Comparison of ENCODE assay signal across 39 mouse cellular contexts in the genomic region with DNA sequence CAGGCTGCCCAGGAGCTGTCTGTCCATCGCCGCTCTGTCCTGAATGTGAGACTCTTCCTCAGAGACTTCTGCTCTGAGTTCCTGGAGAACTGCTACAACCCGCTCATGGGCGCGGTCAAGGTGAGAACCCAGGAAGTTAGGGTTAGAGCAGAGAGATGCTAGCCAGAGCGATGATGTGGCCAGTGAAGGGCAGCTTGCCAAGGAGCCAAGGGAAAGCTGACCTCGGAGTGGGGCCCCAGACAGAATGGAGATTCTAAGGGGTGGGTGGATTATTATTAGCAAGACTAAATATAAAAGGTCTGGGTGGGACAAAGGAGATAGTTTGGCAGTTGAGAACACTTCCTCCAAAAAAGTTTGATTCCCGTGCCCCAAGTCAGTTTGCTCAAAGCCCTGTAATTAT. TPM values are rescaled to one million over a fixed set of nuclear protein-coding genes. Genes with fewer than 3 reads are reported as not detected.
A peak's percentile ranks its signal among the peaks of the same experiment; 100 is the strongest.
DNase-seq lines count a peak whose midpoint lies in the region; ATAC-seq and TF ChIP-seq lines count a peak whose summit lies in the region.
"Had no signal": no experiment of that assay in that cellular context is flagged by ENCODE, and none has a peak within 500 bp of the region (broad histone marks: within the 10 kb centered on the region; RNA-seq: fewer than 3 reads in every experiment).

No protein-coding gene starts in this region.

- no peak for TF ChIP-seq CTCF in heart, adult 2 months (IDR thresholded peaks at IDR 0.05)
- no peak for TF ChIP-seq CTCF in left cerebral cortex, adult 2 months (IDR thresholded peaks at IDR 0.05)

- H3K27ac ChIP-seq in heart, adult 2 months, result peak overlapping the region; percentile 7; the same call in 1 of the 2 replicates
- no peak overlapping the region for H3K27ac ChIP-seq in heart, embryonic 10.5 days
- peak overlapping the region; percentile 64 for H3K27ac ChIP-seq in heart, embryonic 16.5 days (ENCODE audit: low read length)
- H3K27ac ChIP-seq in left cerebral cortex, adult 2 months, result no peak overlapping the region
- H3K27ac ChIP-seq: embryonic facial prominence, embryonic 13.5 days; forebrain, embryonic 12.5 days; hindbrain, embryonic 10.5 days; kidney, postnatal 0 days; limb, embryonic 12.5 days; liver, embryonic 15.5 days; midbrain, embryonic 15.5 days; neural tube, embryonic 15.5 days; stomach, postnatal 0 days had no signal

- peak; percentile 52 to 54 for DNase-seq in heart, adult 2 months
- DNase-seq in heart, embryonic 10.5 days (ENCODE audit: low spot score), result no peak
- DNase-seq in heart, adult 9 months (ENCODE audit: low spot score in 2 of 2), result peak; percentile 33 to 49
- DNase-seq in left cerebral cortex, adult 2 months (ENCODE audit: extremely low spot score in 1 of 2, low spot score in 2 of 2), result no peak
- no peak for DNase-seq in thymus, postnatal 25 days
- no peak for DNase-seq in spleen, postnatal 10 days (ENCODE audit: low spot score in 2 of 2)
- DNase-seq: adrenal gland, postnatal 14 days; cerebellum, adult 11-12 months; cerebellum, adult 9-11 months; embryo, embryonic 11 days; forebrain, postnatal 0 days; kidney, adult 8-10 months; lung, embryonic 14.5 days; lung, postnatal 14 days; retina, postnatal 1 day; right cerebral cortex, postnatal 25 days; spleen, adult 18-20 months; thymus, adult 18-20 months; thymus, postnatal 36 days had no signal

- no peaks in the 10 kb centered on the region for H3K36me3 ChIP-seq in heart, adult 2 months (ENCODE audit: control insufficient read depth, insufficient read depth, low read length)
- peaks cover 92% of the 10 kb centered on the region for H3K36me3 ChIP-seq in heart, embryonic 10.5 days
- H3K36me3 ChIP-seq in heart, embryonic 16.5 days (ENCODE audit: control insufficient read depth, insufficient read depth), result peaks cover 20% of the 10 kb centered on the region

- no peaks in the 10 kb centered on the region for H3K9me3 ChIP-seq in heart, embryonic 10.5 days
- no peaks in the 10 kb centered on the region for H3K9me3 ChIP-seq in heart, embryonic 16.5 days (replicated peaks; ENCODE audit: control insufficient read depth, low read length)
- H3K9me3 ChIP-seq: embryonic facial prominence, embryonic 13.5 days; forebrain, embryonic 12.5 days; hindbrain, embryonic 10.5 days; limb, embryonic 12.5 days; liver, embryonic 15.5 days; midbrain, embryonic 15.5 days; neural tube, embryonic 15.5 days had no signal

- TF ChIP-seq EP300 in heart, adult 2 months (IDR thresholded peaks at IDR 0.05; ENCODE audit: insufficient read depth, low read depth, low read length), result no peak

- H3K9ac ChIP-seq in heart, adult 2 months (ENCODE audit: low read depth, low read length), result no peak overlapping the region
- H3K9ac ChIP-seq in heart, embryonic 16.5 days (ENCODE audit: low read length), result peak overlapping the region; percentile 22; the same call in 1 of the 2 replicates
- H3K9ac ChIP-seq: embryonic facial prominence, embryonic 13.5 days; forebrain, embryonic 12.5 days; forebrain, postnatal 0 days; limb, embryonic 12.5 days; liver, embryonic 15.5 days; lung, embryonic 14.5 days; midbrain, embryonic 15.5 days; neural tube, embryonic 15.5 days had no signal

- H3K27me3 ChIP-seq in heart, adult 2 months (ENCODE audit: control insufficient read depth, insufficient read depth, low read length), result no peaks in the 10 kb centered on the region
- H3K27me3 ChIP-seq in heart, embryonic 10.5 days (ENCODE audit: insufficient read depth, poor library complexity, severe bottlenecking), result no peaks in the 10 kb centered on the region
- no peaks in the 10 kb centered on the region for H3K27me3 ChIP-seq in heart, embryonic 16.5 days (ENCODE audit: control insufficient read depth, insufficient read depth, low read length)
- H3K27me3 ChIP-seq: embryonic facial prominence, embryonic 13.5 days; forebrain, embryonic 12.5 days; limb, embryonic 12.5 days; liver, embryonic 15.5 days; midbrain, embryonic 15.5 days; neural tube, embryonic 15.5 days had no signal

- no peaks in the 10 kb centered on the region for H3K79me2 ChIP-seq in heart, adult 2 months (replicated peaks; ENCODE audit: control insufficient read depth, insufficient read depth, low read length)

- ATAC-seq in heart, embryonic 16.5 days (replicated peaks; ENCODE audit: extremely low read depth, insufficient read depth, low FRiP score), result no peak
- ATAC-seq: CD4-positive, CD25-positive, alpha-beta regulatory T cell, adult 4 months; forebrain, postnatal 0 days; hindbrain, embryonic 16.5 days; midbrain, embryonic 15.5 days had no signal

- 39% methylated on average over 8 of the region's 8 CpGs for WGBS in heart, adult 2 months
- WGBS in heart, embryonic 10.5 days, result 93% methylated on average over 8 of the region's 8 CpGs
- 73% methylated on average over 8 of the region's 8 CpGs for WGBS in heart, embryonic 16.5 days

- no peak overlapping the region for H3K4me2 ChIP-seq in heart, embryonic 16.5 days (ENCODE audit: low read depth, low read length)
- H3K4me2 ChIP-seq: embryonic facial prominence, embryonic 13.5 days; forebrain, embryonic 12.5 days; limb, embryonic 12.5 days; liver, embryonic 15.5 days; lung, embryonic 14.5 days; midbrain, embryonic 15.5 days; neural tube, embryonic 15.5 days had no signal

- peaks cover 7% of the 10 kb centered on the region for H3K4me1 ChIP-seq in heart, adult 2 months (ENCODE audit: control insufficient read depth, insufficient read depth, low read length)
- H3K4me1 ChIP-seq in heart, embryonic 10.5 days, result 0 out of 2 replicates have a peak, but pooled peaks cover 6% of the 10 kb centered on the region
- H3K4me1 ChIP-seq in heart, embryonic 16.5 days (ENCODE audit: control insufficient read depth, insufficient read depth, low read length), result peaks cover 5% of the 10 kb centered on the region; the same call in 1 of the 2 replicates
- H3K4me1 ChIP-seq: forebrain, embryonic 12.5 days; hindbrain, embryonic 10.5 days; neural tube, embryonic 15.5 days had no signal

- no peak for TF ChIP-seq POLR2A in heart, adult 2 months (IDR thresholded peaks at IDR 0.05; ENCODE audit: insufficient read depth, low read depth, low read length)

- H3K4me3 ChIP-seq in heart, adult 2 months, result no peak overlapping the region
- H3K4me3 ChIP-seq in heart, embryonic 10.5 days, result no peak overlapping the region
- H3K4me3 ChIP-seq in heart, embryonic 16.5 days (ENCODE audit: low read length), result no peak overlapping the region
- no peak overlapping the region for H3K4me3 ChIP-seq in left cerebral cortex, adult 2 months
- H3K4me3 ChIP-seq: embryonic facial prominence, embryonic 13.5 days; forebrain, embryonic 12.5 days; hindbrain, embryonic 10.5 days; limb, embryonic 12.5 days; liver, embryonic 15.5 days; midbrain, embryonic 15.5 days; neural tube, embryonic 15.5 days had no signal

- intact Hi-C loops in heart, adult 2 months (cut with DNase I), result no loop called here
- intact Hi-C loops in left cerebral cortex, adult 2 months (cut with DNase I), result no loop called here

RNA-seq across cellular contexts. Expression of a gene that starts 10.6 kb away (rescaled TPM):
- total RNA-seq in heart, adult 2 months (2021), result not detected
- 0.18 TPM in 1 of 2 replicates, not detected in the other for polyA plus RNA-seq in heart, adult 2 months (2012; rRNA removed)
- polyA plus RNA-seq in heart, embryonic 10.5 days (2016; fragmentation: Nextera tagmentation; extraction: Ambion mirVana), result 0.18 and 0.23 TPM in 2 replicates
- 0.17 TPM in 1 of 2 replicates, not detected in the other for polyA plus RNA-seq in heart, embryonic 16.5 days (2015; fragmentation: Nextera tagmentation; extraction: Ambion mirVana)
- total RNA-seq in left cerebral cortex, adult 2 months (2021), result not detected
- total RNA-seq: forebrain, postnatal 0 days; layer of hippocampus, postnatal 10 days; left cerebral cortex, adult 18-20 months; left cerebral cortex, postnatal 25 days had no signal
- polyA plus RNA-seq: CD4-positive, CD25-positive, alpha-beta regulatory T cell, adult 4 months; forebrain, postnatal 0 days; midbrain, embryonic 15.5 days; neural tube, embryonic 15.5 days had no signal

RNA-seq across cellular contexts. Expression of a gene that starts 11.4 kb away (rescaled TPM):
- total RNA-seq in heart, adult 2 months (2021), result 1 to 10 TPM; 6.5 to 7.6 TPM
- polyA plus RNA-seq in heart, adult 2 months (2012; rRNA removed), result 5.7 and 9.6 TPM in 2 replicates
- polyA plus RNA-seq in heart, embryonic 10.5 days (2016; fragmentation: Nextera tagmentation; extraction: Ambion mirVana), result 48.1 and 69.3 TPM in 2 replicates
- 29.6 and 30.4 TPM in 2 replicates for polyA plus RNA-seq in heart, embryonic 16.5 days (2015; fragmentation: Nextera tagmentation; extraction: Ambion mirVana)
- 1 to 10 TPM; 8.2 to 9.1 TPM for total RNA-seq in left cerebral cortex, adult 2 months (2021)

RNA-seq across cellular contexts. Expression of a gene that starts 17.6 kb away (rescaled TPM):
- total RNA-seq in heart, adult 2 months (2021), result not detected
- not detected in 2 replicates for polyA plus RNA-seq in heart, adult 2 months (2012; rRNA removed)
- not detected in 2 replicates for polyA plus RNA-seq in heart, embryonic 10.5 days (2016; fragmentation: Nextera tagmentation; extraction: Ambion mirVana)
- polyA plus RNA-seq in heart, embryonic 16.5 days (2015; fragmentation: Nextera tagmentation; extraction: Ambion mirVana), result not detected in 2 replicates
- total RNA-seq in left cerebral cortex, adult 2 months (2021), result not detected
- total RNA-seq: adrenal gland, postnatal 14 days; gastrocnemius, adult 8-10 months; gastrocnemius, postnatal 4 days; layer of hippocampus, postnatal 10 days; left cerebral cortex, adult 18-20 months; left cerebral cortex, postnatal 25 days; liver, adult 2 months had no signal
- polyA plus RNA-seq: CD4-positive, CD25-positive, alpha-beta regulatory T cell, adult 4 months; forebrain, postnatal 0 days; intestine, embryonic 14.5 days; kidney, postnatal 0 days; large intestine, adult 2 months; liver, adult 2 months; liver, embryonic 15.5 days; lung, embryonic 14.5 days; neural tube, embryonic 15.5 days; stomach, postnatal 0 days had no signal

RNA-seq across cellular contexts. Expression of a gene that starts 25.2 kb away (rescaled TPM):
- total RNA-seq in heart, adult 2 months (2021), result not detected
- 0.18 TPM in 1 of 2 replicates, not detected in the other for polyA plus RNA-seq in heart, adult 2 months (2012; rRNA removed)
- 0.11 and 3.9 TPM in 2 replicates for polyA plus RNA-seq in heart, embryonic 10.5 days (2016; fragmentation: Nextera tagmentation; extraction: Ambion mirVana)
- 0.15 and 0.26 TPM in 2 replicates for polyA plus RNA-seq in heart, embryonic 16.5 days (2015; fragmentation: Nextera tagmentation; extraction: Ambion mirVana)
- total RNA-seq in left cerebral cortex, adult 2 months (2021), result not detected
- total RNA-seq: gastrocnemius, adult 8-10 months; layer of hippocampus, postnatal 10 days; left cerebral cortex, adult 18-20 months; left cerebral cortex, postnatal 25 days had no signal
- polyA plus RNA-seq: CD4-positive, CD25-positive, alpha-beta regulatory T cell, adult 4 months; embryonic facial prominence, embryonic 13.5 days; forebrain, embryonic 12.5 days; hindbrain, embryonic 10.5 days; intestine, embryonic 14.5 days; limb, embryonic 12.5 days; lung, embryonic 14.5 days; midbrain, embryonic 15.5 days; neural tube, embryonic 15.5 days had no signal

RNA-seq across cellular contexts. Expression of a gene that starts 27.1 kb away (rescaled TPM):
- 10 to 100 TPM in 1 of 2 experiments, 1 to 10 TPM in 1; 7.3 to 12.2 TPM for total RNA-seq in heart, adult 2 months (2021)
- 11.0 and 17.5 TPM in 2 replicates for polyA plus RNA-seq in heart, adult 2 months (2012; rRNA removed)
- polyA plus RNA-seq in heart, embryonic 10.5 days (2016; fragmentation: Nextera tagmentation; extraction: Ambion mirVana), result 10.8 and 11.0 TPM in 2 replicates
- 11.3 and 11.8 TPM in 2 replicates for polyA plus RNA-seq in heart, embryonic 16.5 days (2015; fragmentation: Nextera tagmentation; extraction: Ambion mirVana)
- 10 to 100 TPM; 29.2 to 31.5 TPM for total RNA-seq in left cerebral cortex, adult 2 months (2021)

Comparison
In these comparisons a context has a peak if more than half of its experiments do, and no peak if none do; other contexts are left out.
1. DNase-seq: peak in heart, adult 2 months (2 of 2) and heart, adult 9 months (2 of 2); none in heart, embryonic 10.5 days (single experiment), left cerebral cortex, adult 2 months (0 of 2), thymus, postnatal 25 days (single experiment) and spleen, postnatal 10 days (0 of 2).
2. H3K27ac ChIP-seq: peak in heart, adult 2 months (single experiment) and heart, embryonic 16.5 days (single experiment); none in heart, embryonic 10.5 days (single experiment) and left cerebral cortex, adult 2 months (single experiment).